Mouse (Mus musculus): Measurements from ENCODE around the gene Srek1. TPM values are rescaled to one million over a fixed set of nuclear protein-coding genes. Genes with fewer than 3 reads are reported as not detected.

Gene Srek1
- 36.0 and 39.4 TPM in 2 replicates for polyA plus RNA-seq (2015; fragmentation: Nextera tagmentation; extraction: Ambion mirVana)

GRCm38 (mm10) chr13:103774119-103774757 is at the start of gene Srek1:
Gene Srek1, minus strand, starts transcription at chr13:103774608.

Other genes starting within 250 kb of the Srek1 start
- gene Erbin, start 145.9 kb upstream of the Srek1 start, polyA plus RNA-seq (2015; fragmentation: Nextera tagmentation; extraction: Ambion mirVana), result 12.0 and 14.6 TPM in 2 replicates

Data from spleen, postnatal 0 days (tissue).